Mouse (Mus musculus): Measurements from ENCODE around the gene Gm6370.
"Not testable (repeated sequence)": the region's sequence is repeated elsewhere in the genome, so short reads cannot be mapped to it uniquely, and the experiment has no call there.

Gm6370 gene

DNA sequence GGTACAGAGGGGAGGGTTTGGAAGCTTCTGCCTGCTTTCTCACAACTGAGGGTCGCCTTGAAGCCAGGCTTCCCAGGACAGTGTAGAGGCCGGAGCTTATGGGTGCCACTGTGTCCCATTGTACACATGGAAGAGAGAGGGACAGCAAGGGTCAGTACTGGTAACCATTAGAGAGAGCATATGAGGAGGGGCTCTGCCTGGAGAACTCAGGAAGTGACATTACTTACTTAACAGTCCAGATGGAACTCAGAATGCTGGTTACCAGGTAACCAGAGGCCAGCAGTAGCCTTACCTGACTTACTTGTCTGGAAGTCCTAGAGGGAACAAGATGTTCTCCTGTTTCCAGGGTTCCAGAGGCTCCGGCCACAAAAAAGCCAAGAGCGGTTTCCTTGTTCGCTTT is at the start of gene Gm6370:
Gene Gm6370, plus strand, starts transcription at position 301 of the 400 bp plus-strand sequence.
- not testable (repeated sequence) for DNase-seq (ENCODE audit: low spot score)

DNA sequence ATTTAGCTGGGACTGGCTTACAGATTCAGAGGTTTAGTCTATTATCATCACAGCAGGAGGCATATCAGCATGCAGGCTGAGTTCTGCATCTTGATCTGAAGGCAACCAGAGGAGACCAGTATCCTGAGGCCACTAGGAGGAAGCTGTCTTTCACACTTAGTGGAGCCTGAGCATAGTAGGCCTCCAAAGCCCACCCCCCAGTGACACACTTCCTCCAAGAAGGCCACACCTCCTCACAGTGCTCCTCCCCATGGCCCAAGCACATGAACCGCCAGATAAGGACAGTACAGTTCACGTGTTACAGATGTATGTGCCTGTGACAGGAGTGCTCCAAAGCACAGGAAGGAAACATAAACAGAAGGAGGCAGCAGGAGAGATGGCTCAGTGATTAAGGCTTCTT is 48.4 kb upstream of the Gm6370 start:
- no peak for DNase-seq (ENCODE audit: low spot score)

DNA sequence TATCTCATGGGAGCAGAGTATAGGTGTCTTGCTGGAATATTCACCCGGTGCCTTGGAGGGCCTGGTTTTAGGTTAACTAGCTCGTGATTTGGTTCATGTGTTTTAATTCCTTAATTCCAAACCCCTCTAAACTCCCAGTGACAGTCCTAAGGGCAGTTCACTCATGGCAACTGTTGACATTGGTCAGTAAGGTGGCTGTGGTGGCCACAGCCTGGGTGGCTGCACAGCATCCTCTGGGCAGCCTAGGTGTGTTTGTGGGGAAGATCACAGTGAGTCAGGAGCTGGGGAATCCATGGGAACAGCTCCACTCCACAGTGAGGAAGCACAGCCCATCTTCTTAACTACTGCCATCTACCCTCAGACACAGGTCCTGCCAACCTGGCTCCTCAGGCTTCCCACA is 44.5 kb upstream of the Gm6370 start:
- no peak for DNase-seq (ENCODE audit: low spot score)

DNA sequence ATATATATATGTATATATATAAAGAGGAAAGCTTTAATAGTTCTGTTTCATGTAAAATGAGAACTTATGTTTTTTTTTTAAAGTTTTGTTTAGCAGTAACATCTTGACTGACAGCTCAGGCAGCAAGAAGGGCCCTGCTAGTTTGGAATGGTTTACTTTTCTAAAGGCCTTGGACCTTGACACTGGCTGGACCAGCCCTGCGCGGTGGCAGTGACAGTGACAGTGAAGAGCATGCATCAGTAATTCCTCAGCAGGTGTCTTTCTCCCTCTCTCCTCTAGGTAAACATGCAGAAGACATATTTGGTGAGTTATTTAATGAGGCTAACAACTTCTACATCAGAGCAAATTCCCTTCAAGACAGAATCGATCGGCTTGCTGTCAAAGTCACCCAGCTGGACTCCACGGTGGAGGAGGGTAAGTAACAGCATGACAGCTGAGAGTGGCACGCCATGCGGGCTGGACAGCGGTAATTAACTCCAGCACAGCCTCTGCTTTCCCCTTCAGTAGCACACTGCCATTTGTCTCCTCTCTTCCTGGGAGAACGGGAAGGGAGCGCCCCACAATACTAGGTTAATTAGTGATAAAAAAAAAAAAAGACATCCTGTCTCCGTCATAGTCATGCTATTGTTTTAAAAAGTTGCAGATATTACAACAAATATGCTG is 39.4 kb upstream of the Gm6370 start:
- no peak for DNase-seq (ENCODE audit: low spot score)

DNA sequence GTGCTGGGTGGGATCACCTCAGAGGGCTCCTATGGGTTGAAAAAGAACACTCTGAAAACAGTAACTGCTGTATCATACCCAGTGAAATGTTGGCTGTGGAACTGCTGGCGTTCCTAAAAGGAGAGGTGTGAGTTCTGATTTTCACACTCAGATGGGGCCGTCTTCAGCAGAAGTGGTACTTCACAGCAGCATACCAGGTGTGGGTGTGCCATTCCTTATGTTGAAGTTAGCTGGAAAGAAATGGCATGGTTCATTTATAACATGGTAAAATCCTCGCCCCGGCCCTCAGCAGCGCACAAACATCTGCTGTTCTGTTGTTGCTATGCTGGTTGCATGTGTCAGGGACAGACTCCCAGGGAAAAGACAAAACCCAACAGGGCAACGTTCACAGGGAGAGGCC is 37.6 kb upstream of the Gm6370 start:
- no peak for DNase-seq (ENCODE audit: low spot score)

DNA sequence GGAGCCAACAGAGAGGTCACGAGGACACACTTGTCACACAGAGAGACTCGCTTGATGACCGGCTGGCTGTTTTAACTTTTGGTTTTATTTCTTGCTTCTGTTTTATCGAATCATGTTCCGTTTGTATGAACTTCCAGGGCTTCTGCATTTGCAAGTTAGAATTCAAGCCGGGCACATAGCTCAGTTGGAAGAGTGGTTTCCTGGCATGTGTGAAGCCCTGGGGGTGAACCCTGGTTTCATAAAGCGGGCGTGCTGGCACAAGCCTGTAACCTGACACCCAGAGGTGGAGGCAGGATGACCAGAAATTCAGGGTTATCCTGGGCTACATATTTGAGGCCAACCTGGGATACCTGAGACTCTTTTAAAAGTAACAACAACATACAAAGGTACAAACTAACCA is 29.6 kb upstream of the Gm6370 start:
- DNase-seq (ENCODE audit: low spot score): no peak

DNA sequence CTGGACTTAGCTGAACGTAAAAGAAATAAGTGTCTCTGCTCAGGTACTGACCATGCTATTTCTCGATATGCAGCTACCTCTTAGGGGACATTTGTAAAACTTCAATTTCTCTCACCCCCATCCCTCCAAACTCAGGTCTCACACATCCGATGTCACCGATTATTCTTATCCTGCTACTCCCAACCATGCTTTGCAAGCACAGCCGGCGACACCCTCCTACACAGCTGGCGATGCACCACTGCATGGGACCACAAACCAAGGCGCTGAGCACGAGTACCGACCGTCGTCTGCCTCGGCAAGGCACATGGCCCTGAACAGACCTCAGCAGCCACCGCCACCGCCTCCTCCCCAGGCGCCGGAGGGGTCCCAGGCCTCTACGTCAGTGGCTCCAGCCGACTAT is 24.5 kb upstream of the Gm6370 start:
- DNase-seq (ENCODE audit: low spot score): no peak

DNA sequence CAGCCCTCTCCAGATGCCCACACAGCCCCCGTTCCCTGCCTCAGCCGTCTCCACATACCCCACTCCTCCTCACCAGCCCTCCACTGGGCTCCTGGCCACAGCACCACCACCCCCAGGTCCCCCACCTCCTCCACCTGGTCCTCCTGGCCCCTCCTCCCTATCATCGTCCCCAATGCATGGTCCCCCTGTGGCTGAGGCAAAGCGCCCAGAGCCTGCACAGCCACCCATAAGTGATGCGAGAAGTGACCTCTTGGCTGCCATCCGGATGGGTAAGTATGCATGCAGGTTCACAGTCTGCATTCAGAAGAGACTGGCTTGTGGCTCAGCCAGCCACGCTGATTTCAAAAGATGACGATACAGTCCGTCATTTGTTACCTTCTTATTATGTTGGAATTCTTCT is 22.9 kb upstream of the Gm6370 start:
- DNase-seq (ENCODE audit: low spot score): no peak

DNA sequence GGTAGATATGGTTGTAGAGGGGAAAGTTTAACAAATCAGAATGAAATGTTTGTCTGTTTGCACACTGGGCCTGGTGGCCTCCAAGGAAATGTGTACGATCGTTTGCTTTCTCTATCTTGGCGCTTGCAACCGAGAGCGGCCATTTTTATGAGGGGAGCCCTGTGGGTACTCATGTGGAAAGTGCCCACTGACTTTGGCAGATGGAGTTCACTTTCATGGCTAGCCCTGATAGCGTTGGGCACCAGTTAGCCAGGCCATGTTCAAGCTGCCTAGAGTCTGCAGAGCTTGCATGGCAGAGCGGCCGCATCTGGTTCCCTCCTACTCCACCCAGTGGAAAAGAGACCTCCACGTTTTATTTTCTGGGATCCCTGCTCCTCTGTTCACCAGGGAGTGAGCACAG is 20.3 kb upstream of the Gm6370 start:
- DNase-seq (ENCODE audit: low spot score): no peak

DNA sequence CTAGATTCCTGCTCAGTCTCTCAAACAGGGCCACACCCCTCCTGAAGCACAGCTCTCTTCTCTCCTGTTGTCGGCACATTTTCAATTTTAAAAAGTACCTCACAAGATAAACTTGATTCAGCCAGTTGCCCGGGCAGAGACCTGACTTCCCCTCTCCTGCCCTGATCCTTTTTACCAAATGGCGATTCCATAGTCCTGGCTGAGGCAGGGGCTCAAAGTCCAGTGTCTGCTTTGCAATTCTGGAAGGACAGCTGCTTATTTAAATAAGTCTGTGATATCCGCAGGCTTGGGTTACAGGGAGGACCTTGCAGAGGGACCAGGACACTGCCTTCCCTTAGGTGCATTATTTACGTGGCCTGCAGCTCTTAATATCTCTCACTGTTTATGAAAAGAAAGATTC is 19.9 kb upstream of the Gm6370 start:
- no peak for DNase-seq (ENCODE audit: low spot score)

DNA sequence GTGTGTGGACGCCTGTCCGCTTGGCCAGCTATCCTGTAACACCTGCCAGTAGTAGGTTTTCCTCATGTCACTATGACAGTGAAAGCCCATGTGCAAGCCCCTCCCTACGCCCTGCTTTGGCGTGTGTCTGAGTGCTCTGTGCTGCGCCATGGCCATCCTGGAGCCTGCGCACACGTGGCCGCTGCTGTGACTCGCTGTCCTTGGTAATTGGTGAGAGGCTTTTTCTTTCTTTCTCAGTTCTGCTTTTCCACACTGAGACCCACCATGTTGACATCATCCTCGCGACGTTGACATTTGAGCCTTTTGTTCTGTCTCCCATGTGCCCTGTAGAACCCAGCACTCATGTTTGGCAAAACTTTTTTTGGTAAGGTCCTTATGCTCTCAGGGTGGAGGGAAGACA is 19.3 kb upstream of the Gm6370 start:
- DNase-seq (ENCODE audit: low spot score): no peak

DNA sequence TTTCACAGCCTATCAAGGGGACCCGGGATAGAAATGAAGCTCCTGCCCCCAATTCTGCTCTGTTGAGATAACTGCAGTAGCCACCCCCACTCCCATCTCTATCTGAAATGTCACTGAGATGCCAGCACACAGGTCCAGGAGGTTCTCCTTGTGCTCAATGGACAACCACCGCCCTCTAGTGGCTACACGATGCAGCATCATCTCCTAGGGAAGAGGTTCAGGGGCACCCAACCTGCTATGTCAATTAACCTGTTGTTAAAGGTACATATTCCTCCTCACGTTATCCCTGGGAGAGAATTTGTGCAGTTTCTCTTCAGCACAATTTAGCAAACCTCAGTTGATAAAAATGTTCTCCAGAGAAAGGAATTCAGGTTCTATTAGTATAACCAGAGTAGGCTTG is 11.6 kb upstream of the Gm6370 start:
- peak; percentile 26 for DNase-seq (ENCODE audit: low spot score)

DNA sequence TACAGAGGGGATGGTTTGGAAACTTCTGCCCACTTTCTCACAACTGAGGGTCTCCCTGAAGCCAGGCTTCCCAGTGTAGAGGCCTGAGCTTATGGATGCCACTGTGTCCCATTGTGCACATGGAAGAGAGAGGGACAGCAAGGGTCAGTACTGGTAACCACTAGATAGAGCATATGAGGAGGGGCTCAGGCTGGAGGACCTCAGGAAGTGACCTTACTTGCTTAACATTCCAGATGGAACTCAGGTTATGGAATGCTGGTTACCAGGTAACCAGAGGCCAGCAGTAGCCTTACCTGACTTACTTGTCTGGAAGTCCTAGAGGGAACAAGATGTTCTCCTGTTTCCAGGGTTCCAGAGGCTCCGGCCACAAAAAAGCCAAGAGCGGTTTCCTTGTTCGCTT is 9.5 kb upstream of the Gm6370 start, which contains the start of gene Gm6408:
Gene Gm6408, plus strand, starts transcription at position 301 of the 400 bp plus-strand sequence.
- DNase-seq (ENCODE audit: low spot score): not testable (repeated sequence)

DNA sequence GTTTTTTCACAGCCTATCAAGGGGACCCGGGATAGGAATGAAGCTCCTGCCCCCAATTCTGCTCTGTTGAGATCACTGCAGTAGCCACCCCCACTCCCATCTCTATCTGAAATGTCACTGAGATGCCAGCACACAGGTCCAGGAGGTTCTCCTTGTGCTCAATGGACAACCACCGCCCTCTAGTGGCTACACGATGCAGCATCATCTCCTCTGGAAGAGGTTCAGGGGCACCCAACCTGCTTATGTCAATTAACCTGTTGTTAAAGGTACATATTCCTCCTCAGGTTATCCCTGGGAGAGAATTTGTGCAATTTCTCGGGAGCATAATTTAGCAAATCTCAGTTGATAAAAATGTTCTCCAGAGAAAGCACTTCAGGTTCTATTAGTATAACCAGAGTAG is 2.2 kb upstream of the Gm6370 start:
- DNase-seq (ENCODE audit: low spot score): not testable (repeated sequence)

DNA sequence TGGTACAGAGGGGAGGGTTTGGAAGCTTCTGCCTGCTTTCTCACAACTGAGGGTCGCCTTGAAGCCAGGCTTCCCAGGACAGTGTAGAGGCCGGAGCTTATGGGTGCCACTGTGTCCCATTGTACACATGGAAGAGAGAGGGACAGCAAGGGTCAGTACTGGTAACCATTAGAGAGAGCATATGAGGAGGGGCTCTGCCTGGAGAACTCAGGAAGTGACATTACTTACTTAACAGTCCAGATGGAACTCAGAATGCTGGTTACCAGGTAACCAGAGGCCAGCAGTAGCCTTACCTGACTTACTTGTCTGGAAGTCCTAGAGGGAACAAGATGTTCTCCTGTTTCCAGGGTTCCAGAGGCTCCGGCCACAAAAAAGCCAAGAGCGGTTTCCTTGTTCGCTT is 10.9 kb downstream of the Gm6370 start, which contains the start of gene 4930449I24Rik:
Gene 4930449I24Rik, plus strand, starts transcription at position 301 of the 400 bp plus-strand sequence.
- DNase-seq (ENCODE audit: low spot score): not testable (repeated sequence)

DNA sequence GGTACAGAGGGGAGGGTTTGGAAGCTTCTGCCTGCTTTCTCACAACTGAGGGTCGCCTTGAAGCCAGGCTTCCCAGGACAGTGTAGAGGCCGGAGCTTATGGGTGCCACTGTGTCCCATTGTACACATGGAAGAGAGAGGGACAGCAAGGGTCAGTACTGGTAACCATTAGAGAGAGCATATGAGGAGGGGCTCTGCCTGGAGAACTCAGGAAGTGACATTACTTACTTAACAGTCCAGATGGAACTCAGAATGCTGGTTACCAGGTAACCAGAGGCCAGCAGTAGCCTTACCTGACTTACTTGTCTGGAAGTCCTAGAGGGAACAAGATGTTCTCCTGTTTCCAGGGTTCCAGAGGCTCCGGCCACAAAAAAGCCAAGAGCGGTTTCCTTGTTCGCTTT is 22.7 kb downstream of the Gm6370 start, which contains the start of gene Gm3402:
Gene Gm3402, plus strand, starts transcription at position 301 of the 400 bp plus-strand sequence.
- DNase-seq (ENCODE audit: low spot score): not testable (repeated sequence)

DNA sequence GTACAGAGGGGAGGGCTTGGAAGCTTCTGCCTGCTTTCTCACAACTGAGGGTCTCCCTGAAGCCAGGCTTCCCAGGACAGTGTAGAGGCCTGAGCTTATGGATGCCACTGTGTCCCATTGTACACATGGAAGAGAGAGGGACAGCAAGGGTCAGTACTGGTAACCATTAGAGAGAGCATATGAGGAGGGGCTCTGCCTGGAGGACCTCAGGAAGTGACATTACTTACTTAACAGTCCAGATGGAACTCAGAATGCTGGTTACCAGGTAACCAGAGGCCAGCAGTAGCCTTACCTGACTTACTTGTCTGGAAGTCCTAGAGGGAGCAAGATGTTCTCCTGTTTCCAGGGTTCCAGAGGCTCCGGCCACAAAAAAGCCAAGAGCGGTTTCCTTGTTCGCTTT is 34.3 kb downstream of the Gm6370 start, which contains the start of gene Gm3404:
Gene Gm3404, plus strand, starts transcription at position 301 of the 400 bp plus-strand sequence.
- not testable (repeated sequence) for DNase-seq (ENCODE audit: low spot score)

DNA sequence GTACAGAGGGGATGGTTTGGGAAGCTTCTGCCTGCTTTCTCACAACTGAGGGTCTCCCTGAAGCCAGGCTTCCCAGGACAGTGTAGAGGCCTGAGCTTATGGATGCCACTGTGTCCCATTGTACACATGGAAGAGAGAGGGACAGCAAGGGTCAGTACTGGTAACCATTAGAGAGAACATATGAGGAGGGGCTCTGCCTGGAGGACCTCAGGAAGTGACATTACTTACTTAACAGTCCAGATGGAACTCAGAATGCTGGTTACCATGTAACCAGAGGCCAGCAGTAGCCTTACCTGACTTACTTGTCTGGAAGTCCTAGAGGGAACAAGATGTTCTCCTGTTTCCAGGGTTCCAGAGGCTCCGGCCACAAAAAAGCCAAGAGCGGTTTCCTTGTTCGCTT is 46.2 kb downstream of the Gm6370 start, which contains the start of gene Gm3409:
Gene Gm3409, plus strand, starts transcription at position 301 of the 400 bp plus-strand sequence.
- DNase-seq (ENCODE audit: low spot score): not testable (repeated sequence)
